Mouse (Mus musculus): ENCODE measurements around the gene Pmel.
"Not testable (repeated sequence)": the region's sequence is repeated elsewhere in the genome, so short reads cannot be mapped to it uniquely, and the experiment has no call there.

Gene Pmel

GRCm38 (mm10) chr10:128702328-128703007 is 1.5 kb upstream of the Pmel start:
- no peak for DNase-seq

GRCm38 (mm10) chr10:128704491-128705316 is 709 bp downstream of the Pmel start, which contains the start of gene Cdk2:
Gene Cdk2 (minus strand): TSS chr10:128705031.
- peak; percentile 90 to 91 for DNase-seq

DNA sequence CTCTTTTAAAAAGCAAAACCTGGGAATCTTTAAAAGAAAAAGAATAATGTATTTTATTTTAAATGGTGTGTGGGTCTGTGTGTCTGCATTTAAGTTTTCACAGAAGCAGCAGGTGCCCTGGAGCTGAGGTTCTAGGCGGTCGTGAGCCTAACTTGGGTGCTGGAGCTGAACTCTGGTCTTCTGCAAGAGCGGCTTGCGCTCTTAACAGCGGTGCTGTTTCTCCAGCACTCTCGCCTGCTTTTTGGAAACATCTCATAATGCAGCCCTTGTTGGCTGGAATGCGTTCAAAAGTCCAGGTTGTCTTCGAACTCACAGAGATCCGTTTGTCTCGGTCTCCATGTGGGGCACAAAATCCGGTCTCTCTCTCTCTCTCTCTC is 1.3 kb downstream of the Pmel start:
- no peak for DNase-seq

- not testable (repeated sequence) for DNase-seq
These were observed 7.3 kb downstream of the Pmel start for GRCm38 (mm10) chr10:128711318-128711717.

DNA sequence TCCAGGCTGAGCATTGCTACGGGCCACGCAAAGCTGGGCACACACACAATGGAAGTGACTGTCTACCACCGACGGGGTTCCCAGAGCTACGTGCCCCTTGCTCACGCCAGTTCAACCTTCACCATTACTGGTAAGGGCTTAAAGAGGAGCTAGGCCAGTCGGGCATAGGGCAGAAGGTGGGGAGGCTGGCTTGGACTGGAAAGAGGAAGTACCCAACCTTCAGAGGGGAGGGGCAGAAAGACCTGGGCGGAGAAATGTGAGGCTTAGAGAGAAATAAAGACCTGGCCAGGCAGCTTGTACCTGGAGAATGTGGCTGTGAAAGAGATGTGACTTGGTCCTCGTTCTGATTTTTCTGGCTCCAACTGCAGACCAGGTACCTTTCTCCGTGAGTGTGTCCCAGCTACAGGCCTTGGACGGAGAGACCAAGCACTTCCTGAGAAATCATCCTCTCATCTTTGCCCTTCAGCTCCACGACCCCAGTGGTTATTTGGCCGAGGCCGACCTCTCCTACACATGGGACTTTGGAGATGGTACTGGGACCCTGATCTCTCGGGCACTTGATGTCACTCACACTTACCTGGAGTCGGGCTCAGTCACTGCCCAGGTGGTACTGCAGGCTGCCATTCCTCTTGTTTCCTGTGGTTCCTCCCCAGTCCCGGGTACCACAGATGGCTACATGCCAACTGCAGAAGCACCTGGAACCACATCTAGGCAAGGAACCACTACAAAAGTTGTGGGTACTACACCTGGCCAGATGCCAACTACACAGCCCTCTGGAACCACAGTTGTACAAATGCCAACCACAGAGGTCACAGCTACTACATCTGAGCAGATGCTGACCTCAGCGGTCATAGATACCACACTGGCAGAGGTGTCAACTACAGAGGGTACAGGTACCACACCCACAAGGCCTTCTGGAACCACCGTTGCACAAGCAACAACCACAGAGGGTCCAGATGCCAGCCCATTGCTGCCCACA is 11.9 kb downstream of the Pmel start:
- peak; percentile 77 to 82 for DNase-seq

DNA sequence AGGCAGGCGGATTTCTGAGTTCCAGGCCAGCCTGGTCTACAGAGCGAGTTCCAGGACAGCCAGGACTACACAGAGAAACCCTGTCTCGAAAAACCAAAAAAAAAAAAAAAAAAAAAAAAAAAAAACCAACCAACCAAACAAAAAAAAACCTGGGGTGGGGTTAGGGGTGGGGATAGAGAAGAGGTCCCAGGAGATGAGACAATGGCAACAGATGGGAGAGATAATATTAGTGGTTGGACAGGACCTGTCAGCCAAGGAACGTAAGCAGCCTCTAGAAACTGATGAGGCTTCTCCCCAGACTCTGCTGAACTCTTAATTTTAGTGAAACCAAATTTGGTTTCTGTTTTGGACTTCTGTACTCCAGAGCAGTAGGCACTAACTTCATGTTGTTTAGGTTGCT is 21.5 kb downstream of the Pmel start:
- DNase-seq = not testable (repeated sequence)

- no peak for DNase-seq
These were observed 24.1 kb downstream of the Pmel start for GRCm38 (mm10) chr10:128728059-128728458.

GRCm38 (mm10) chr10:128731002-128731433 is 27.0 kb downstream of the Pmel start:
- peak; percentile 79 to 83 for DNase-seq

DNA sequence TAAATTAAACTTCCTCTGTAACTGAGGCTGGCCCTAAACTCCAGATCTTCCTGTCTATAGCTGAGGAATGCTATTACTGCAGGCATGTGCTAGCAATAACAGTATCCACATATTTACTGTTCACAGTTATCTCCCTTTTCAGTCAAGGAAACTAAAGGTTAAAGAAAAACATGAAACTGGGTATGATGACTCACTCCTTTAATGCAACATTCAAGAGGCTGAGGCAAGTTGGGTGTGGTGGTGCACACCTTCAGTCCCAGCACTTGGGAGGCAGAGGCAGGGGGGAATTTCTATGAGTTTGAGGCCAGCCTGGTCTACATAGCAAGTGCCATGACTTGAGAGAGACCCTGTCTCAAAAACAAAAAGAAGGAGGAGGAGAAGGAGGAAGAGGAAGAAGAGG is 28.0 kb downstream of the Pmel start:
- DNase-seq = no peak

DNA sequence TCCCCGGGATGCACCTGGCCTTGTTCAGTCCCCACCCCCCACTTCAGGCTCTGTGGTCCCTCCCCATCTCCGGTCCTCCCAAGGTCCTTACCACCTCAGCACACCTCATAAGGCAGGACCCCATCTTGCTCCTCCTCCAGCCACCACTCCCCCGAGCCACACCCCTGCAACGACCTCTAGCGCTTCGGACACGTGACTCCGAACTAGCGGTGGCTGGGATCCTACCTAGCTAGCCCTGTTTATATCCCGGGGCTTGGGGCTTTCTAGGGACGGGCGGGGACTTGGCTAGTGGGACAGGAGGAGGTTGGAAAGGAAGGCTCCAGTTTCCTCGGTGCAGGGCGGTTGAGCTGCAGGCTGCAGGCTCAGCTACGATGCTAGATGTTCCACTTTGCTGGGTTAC is 33.4 kb downstream of the Pmel start:
- DNase-seq = no peak

DNA sequence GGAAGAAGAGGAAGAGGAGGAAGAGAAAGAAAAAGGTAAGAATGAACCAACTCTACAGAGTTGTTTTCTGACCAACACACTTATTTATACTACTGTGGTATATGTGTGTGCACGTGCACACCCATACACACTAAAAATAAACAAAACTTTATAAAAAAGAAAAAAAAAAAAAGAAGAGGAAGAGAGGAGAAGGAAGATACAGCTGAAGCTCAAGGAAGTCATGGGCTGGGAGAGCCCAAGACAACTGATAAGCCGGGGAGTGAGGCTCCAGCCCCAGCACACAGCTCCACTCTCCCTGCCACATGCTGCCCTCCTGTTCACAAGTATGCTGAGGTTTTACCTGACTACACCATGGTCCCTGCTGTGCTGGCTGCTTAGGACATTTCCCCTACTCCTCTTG is 36.3 kb downstream of the Pmel start:
- DNase-seq = no peak

DNA sequence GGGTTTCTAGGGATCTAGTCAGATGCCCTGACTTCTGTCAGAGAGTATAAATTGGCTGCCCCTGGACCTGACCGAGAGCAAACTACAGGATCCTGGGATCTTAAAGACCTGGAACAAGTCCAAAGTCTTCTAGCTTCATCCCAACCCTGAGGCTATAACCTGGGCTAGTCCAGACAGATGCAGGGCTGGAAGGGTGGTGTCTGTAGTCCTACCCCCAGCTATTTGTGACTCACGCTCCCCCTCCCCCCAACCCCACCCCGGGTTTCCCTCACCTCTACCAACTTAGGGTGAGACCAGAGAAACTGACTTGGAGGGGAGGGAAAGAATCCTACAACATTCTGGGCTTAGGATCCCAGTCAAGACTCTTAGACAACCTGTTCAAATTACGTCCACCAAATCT is 38.6 kb downstream of the Pmel start:
- DNase-seq = no peak

GRCm38 (mm10) chr10:128743235-128743634 is 39.2 kb downstream of the Pmel start:
- DNase-seq = peak; percentile 18 to 23

DNA sequence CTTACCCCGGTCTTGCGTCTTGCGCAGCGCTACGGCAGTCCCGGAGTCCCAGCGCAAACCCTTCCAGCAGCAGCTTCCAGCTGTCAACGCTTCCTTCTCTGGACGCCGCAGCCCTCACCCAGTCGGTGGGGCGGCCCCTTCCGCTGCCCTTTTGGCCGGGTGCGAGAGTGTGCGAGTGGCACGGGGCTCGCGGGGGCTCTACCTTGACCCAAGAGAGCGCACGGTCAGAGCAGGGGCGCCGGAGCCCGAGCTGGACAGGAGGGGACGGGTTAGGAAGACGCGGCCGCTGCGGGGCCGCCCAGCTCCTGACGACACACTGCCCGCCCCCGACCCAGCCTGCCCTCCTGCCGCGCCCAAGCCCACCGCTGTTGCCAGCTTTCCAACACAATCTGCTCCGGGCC is 39.8 kb downstream of the Pmel start:
- peak; percentile 39 to 51 for DNase-seq

GRCm38 (mm10) chr10:128744211-128744610 is 40.2 kb downstream of the Pmel start:
- no peak for DNase-seq

- peak; percentile 44 to 50 for DNase-seq
These were observed 40.9 kb downstream of the Pmel start, which contains the start of gene Dgka for GRCm38 (mm10) chr10:128744680-128745601. Gene Dgka (minus strand): TSS chr10:128744855.

- peak; percentile 77 to 82 for DNase-seq
These were observed 42.1 kb downstream of the Pmel start for GRCm38 (mm10) chr10:128745946-128746613.

DNA sequence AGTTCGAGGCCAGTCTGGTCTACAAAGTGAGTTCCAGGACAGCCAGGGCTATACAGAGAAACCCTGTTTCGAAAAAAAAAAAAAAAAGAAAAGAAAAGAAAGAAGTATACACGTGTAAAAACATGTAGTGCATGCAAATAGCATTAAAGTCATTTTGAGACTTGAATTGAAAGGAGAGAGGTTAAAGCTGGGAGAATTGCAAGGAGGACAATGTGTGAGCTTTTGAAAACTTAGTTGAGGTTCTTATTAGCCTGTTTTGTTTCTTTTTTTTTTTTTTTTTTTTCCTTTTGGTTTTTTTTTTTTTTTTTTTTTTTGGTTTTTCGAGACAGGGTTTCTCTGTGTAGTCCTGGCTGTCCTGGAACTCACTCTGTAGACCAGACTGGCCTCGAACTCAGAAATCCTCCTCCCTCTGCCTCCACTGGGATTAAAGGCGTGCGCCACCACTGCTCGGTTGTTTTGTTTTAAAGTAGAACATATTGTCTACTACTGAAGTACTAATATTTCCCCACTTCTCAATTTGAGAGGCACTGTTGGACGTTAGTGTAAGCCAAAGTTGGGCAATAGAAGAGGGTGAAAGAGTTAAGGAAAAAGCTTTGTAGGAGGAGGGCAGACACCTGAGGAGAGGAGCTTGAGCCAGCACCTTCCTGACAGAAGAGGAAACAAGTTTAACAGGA is 43.1 kb downstream of the Pmel start:
- no peak for DNase-seq

DNA sequence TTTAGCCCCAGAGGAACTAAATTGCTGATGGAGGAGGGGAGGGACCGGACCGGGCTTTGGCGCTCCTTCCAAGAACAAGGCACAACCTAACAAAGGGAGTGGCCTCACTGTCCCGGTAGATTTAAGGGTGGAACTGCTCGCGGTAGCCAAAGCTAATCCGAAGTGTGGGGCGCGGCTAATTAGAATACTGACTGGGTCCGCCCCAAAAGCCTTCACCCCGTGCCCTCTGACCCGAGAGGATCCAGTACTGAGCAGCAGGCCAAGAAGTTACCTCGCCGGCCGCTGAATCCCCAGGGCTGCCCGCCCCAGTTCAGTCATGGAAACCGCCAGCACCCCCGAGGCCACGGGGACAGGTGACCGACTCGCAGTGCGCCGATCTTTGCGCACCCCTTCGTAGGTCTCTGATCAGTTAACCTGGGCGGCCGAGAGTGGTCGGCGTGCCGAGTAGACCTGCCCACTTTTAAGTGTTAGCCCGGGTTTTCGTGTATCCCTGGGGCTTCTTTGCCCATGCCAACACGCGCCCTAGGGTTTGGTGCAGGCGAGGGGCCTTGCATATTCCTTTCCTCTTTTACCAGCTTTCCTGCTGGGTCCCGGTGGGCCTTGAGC is 43.8 kb downstream of the Pmel start, which contains the start of gene Pym1:
TSS of gene Pym1 (plus strand) at position 244 of the 606 bp plus-strand sequence.
- peak; percentile 63 to 66 for DNase-seq
